Mouse (Mus musculus) MEL (cell line): ENCODE measurements around the gene Lifr. TPM values are rescaled to one million over a fixed set of nuclear protein-coding genes. Genes with fewer than 3 reads are reported as not detected.

Experiments
- DNase-seq: peaks from one replicate; pipeline ENCODE4 v3.0.0; 2011; ENCODE audit warnings: low read depth, low spot score
- H3K27ac ChIP-seq: 2 replicates; pipeline ENCODE4 v1.5.1; 2012; ENCODE audit warnings: low read depth, mild to moderate bottlenecking, control low read depth, low read length, moderate library complexity; ENCODE audit not compliant: control insufficient read depth
- H3K27me3 ChIP-seq, 2 experiments: fragments of 150-350 bp in 1 of 2; sonication (generic) in 1 of 2; 2 replicates each; pipeline ENCODE4 v1.6.1; 2012; ENCODE audit warnings: low read length in 2 of 2, mild to moderate bottlenecking in 2 of 2, improper control_type of control experiment in 1 of 2, moderate library complexity in 1 of 2; ENCODE audit not compliant: insufficient read depth in 2 of 2, control insufficient read depth in 1 of 2
- H3K36me3 ChIP-seq, 2 experiments: 2 replicates each; pipeline ENCODE4 v1.6.1; 2012 to 2014; ENCODE audit warnings: low read length in 2 of 2, improper control_type of control experiment in 1 of 2, inconsistent platforms in 1 of 2, mild to moderate bottlenecking in 1 of 2; ENCODE audit not compliant: insufficient read depth in 2 of 2, control insufficient read depth in 1 of 2
- H3K4me1 ChIP-seq, 2 experiments: fragments of 150-350 bp in 1 of 2; sonication (generic) in 1 of 2; 2 replicates each; pipeline ENCODE4 v1.6.1; 2012; ENCODE audit warnings: low read length in 2 of 2, improper control_type of control experiment in 1 of 2, mild to moderate bottlenecking in 1 of 2; ENCODE audit not compliant: insufficient read depth in 2 of 2, control insufficient read depth in 1 of 2
- H3K4me3 ChIP-seq, 2 experiments: fragments of 150-350 bp in 1 of 2; sonication (generic) in 1 of 2; 2 replicates each; pipeline ENCODE4 v1.5.1; 2012; ENCODE audit warnings: low read depth in 2 of 2, low read length in 2 of 2, mild to moderate bottlenecking in 2 of 2, moderate library complexity in 2 of 2, control low read depth in 1 of 2, improper control_type of control experiment in 1 of 2; ENCODE audit not compliant: control insufficient read depth in 1 of 2, insufficient read depth in 1 of 2
- H3K79me2 ChIP-seq: 2 replicates; pipeline ENCODE4 v1.6.1; 2012; ENCODE audit warnings: mild to moderate bottlenecking, low read length, moderate library complexity; ENCODE audit not compliant: control insufficient read depth, poor library complexity, insufficient read depth
- H3K9ac ChIP-seq: 2 replicates; pipeline ENCODE4 v1.6.1; 2012; ENCODE audit warnings: low read depth, mild to moderate bottlenecking, control low read depth, low read length, moderate library complexity; ENCODE audit not compliant: control insufficient read depth, poor library complexity, severe bottlenecking
- H3K9me3 ChIP-seq: fragments of 150-350 bp; sonication (generic); replicated peaks from 2 replicates; pipeline ENCODE4 v1.6.1; 2012; ENCODE audit warnings: mild to moderate bottlenecking, low read length, improper control_type of control experiment, moderate library complexity; ENCODE audit not compliant: insufficient read depth
- CHD2 ChIP-seq: IDR thresholded peaks from 2 replicates; pipeline ENCODE4 v1.6.1; 2011; ENCODE audit warnings: low read length, improper control_type of control experiment
- CTCF ChIP-seq, 3 experiments: IDR thresholded peaks in 2 of 3; conservative IDR thresholded peaks in 1 of 3; 2 replicates each; pipeline ENCODE4 v1.5.1; 2011 to 2012; ENCODE audit warnings: low read length in 3 of 3, low read depth in 2 of 3, mild to moderate bottlenecking in 2 of 3, improper control_type of control experiment in 1 of 3, inconsistent platforms in 1 of 3, mixed read lengths in 1 of 3, moderate library complexity in 1 of 3; ENCODE audit not compliant: control insufficient read depth in 1 of 3, insufficient read depth in 1 of 3, poor library complexity in 1 of 3, severe bottlenecking in 1 of 3
- ELF1 ChIP-seq: IDR thresholded peaks from 2 replicates; pipeline ENCODE4 v1.6.1; 2014; ENCODE audit warnings: low read depth, mild to moderate bottlenecking, inconsistent platforms, low read length, improper control_type of control experiment, moderate library complexity
- EP300 ChIP-seq, 2 experiments: IDR thresholded peaks; 2 replicates each; pipeline ENCODE4 v1.6.1; 2011; ENCODE audit warnings: improper control_type of control experiment in 2 of 2, low read length in 2 of 2, low read depth in 1 of 2, mild to moderate bottlenecking in 1 of 2
- HCFC1 ChIP-seq: IDR thresholded peaks from 2 replicates; pipeline ENCODE4 v1.6.1; 2012; ENCODE audit warnings: low read depth, mild to moderate bottlenecking, inconsistent platforms, low read length, improper control_type of control experiment, moderate library complexity
- JUND ChIP-seq: IDR thresholded peaks from 2 replicates; pipeline ENCODE4 v1.6.1; 2011; ENCODE audit warnings: low read depth, mild to moderate bottlenecking, improper control_type of control experiment, low read length
- KAT2A ChIP-seq: conservative IDR thresholded peaks from 2 replicates; pipeline ENCODE4 v1.6.1; 2012; ENCODE audit warnings: low read depth, low read length, improper control_type of control experiment, inconsistent platforms
- MAFK ChIP-seq: IDR thresholded peaks from 2 replicates; pipeline ENCODE4 v1.6.1; 2011; ENCODE audit warnings: low read depth, mild to moderate bottlenecking, low read length, improper control_type of control experiment, borderline replicate concordance
- MAX ChIP-seq: IDR thresholded peaks from 2 replicates; pipeline ENCODE4 v1.6.1; 2011; ENCODE audit warnings: low read length, improper control_type of control experiment
- MEF2A ChIP-seq: IDR thresholded peaks from 2 replicates; pipeline ENCODE4 v1.6.1; 2014; ENCODE audit warnings: low read depth, mild to moderate bottlenecking, inconsistent platforms, low read length, improper control_type of control experiment; ENCODE audit not compliant: poor library complexity, insufficient replicate concordance, severe bottlenecking; ENCODE audit errors: extremely low read depth
- MXI1 ChIP-seq: IDR thresholded peaks from 2 replicates; pipeline ENCODE4 v1.6.1; 2011; ENCODE audit warnings: mild to moderate bottlenecking, low read depth, low read length, improper control_type of control experiment
- MYC ChIP-seq: IDR thresholded peaks from 2 replicates; pipeline ENCODE4 v1.6.1; 2011; ENCODE audit warnings: low read depth, mild to moderate bottlenecking, low read length, improper control_type of control experiment, moderate library complexity
- NELFE ChIP-seq: IDR thresholded peaks from 2 replicates; pipeline ENCODE4 v1.6.1; 2011; ENCODE audit warnings: low read depth, low read length, improper control_type of control experiment
- POLR2A ChIP-seq, 2 experiments: IDR thresholded peaks; 2 replicates each; pipeline ENCODE4 v1.6.1; 2011 to 2012; ENCODE audit warnings: low read length in 2 of 2, mild to moderate bottlenecking in 2 of 2, control low read depth in 1 of 2, improper control_type of control experiment in 1 of 2, low read depth in 1 of 2, moderate library complexity in 1 of 2; ENCODE audit not compliant: control insufficient read depth in 1 of 2, insufficient read depth in 1 of 2, poor library complexity in 1 of 2
- RCOR1 ChIP-seq: IDR thresholded peaks from 2 replicates; pipeline ENCODE4 v1.6.1; 2012; ENCODE audit warnings: low read depth, mild to moderate bottlenecking, inconsistent platforms, low read length, improper control_type of control experiment
- SMC3 ChIP-seq: IDR thresholded peaks from 2 replicates; pipeline ENCODE4 v1.6.1; 2011; ENCODE audit warnings: low read depth, low read length, improper control_type of control experiment
- TAL1 ChIP-seq: IDR thresholded peaks from 2 replicates; pipeline ENCODE4 v1.6.1; 2012; ENCODE audit warnings: mild to moderate bottlenecking, inconsistent platforms, low read length, moderate library complexity, mixed read lengths
- TBP ChIP-seq: IDR thresholded peaks from 2 replicates; pipeline ENCODE4 v1.8.0; 2011; ENCODE audit warnings: low read depth, low read length, improper control_type of control experiment
- TCF12 ChIP-seq: IDR thresholded peaks from 2 replicates; pipeline ENCODE4 v1.6.1; 2014; ENCODE audit warnings: low read depth, mild to moderate bottlenecking, inconsistent platforms, low read length, improper control_type of control experiment, moderate library complexity
- USF1 ChIP-seq: IDR thresholded peaks from 2 replicates; pipeline ENCODE4 v1.6.1; 2014; ENCODE audit warnings: low read depth, mild to moderate bottlenecking, inconsistent platforms, low read length, improper control_type of control experiment, moderate library complexity
- USF2 ChIP-seq, 2 experiments: IDR thresholded peaks; 2 replicates each; pipeline ENCODE4 v1.6.1; 2011 to 2012; ENCODE audit warnings: improper control_type of control experiment in 2 of 2, low read length in 2 of 2, borderline replicate concordance in 1 of 2, inconsistent platforms in 1 of 2, low read depth in 1 of 2, mild to moderate bottlenecking in 1 of 2; ENCODE audit not compliant: insufficient read depth in 1 of 2
- ZC3H11A ChIP-seq: IDR thresholded peaks from 2 replicates; pipeline ENCODE4 v1.6.1; 2012; ENCODE audit warnings: low read depth, mild to moderate bottlenecking, inconsistent platforms, low read length, improper control_type of control experiment
- ZMIZ1 ChIP-seq: IDR thresholded peaks from 2 replicates; pipeline ENCODE4 v1.6.1; 2012; ENCODE audit warnings: low read depth, mild to moderate bottlenecking, inconsistent platforms, low read length, improper control_type of control experiment, moderate library complexity
- polyA plus RNA-seq, 2 experiments: library from polyadenylated mRNA; stranded (reverse) in 1 of 2; unstranded in 1 of 2; fragments of >175 nt in 1 of 2; fragments of >200 nt in 1 of 2; gene quantifications; 2 replicates each; pipeline versions ENCODE4 v1.2.1 to v1.2.4; 2012; ENCODE audit warnings: low replicate concordance in 2 of 2, low read depth in 1 of 2; ENCODE audit not compliant: insufficient read length in 2 of 2, insufficient read depth in 1 of 2, missing spikeins in 1 of 2
- total RNA-seq: library from RNA; depleted of rRNA; stranded (reverse); fragments of 300-350 nt; gene quantifications from 2 replicates; pipeline ENCODE4 v1.2.3, GENCODE M21; 2012

Gene Lifr
- total and polyA plus RNA-seq, 3 experiments: not detected

- no peaks in the 10 kb centered on the region for H3K36me3 ChIP-seq
- no peak overlapping the region for H3K4me3 ChIP-seq
- no peaks in the 10 kb centered on the region for H3K4me1 ChIP-seq
- H3K27me3 ChIP-seq: no peaks in the 10 kb centered on the region
- H3K9ac ChIP-seq: no peak overlapping the region
- H3K9me3 ChIP-seq: no peaks in the 10 kb centered on the region
- no peak for DNase-seq
- TF ChIP-seq ZMIZ1 (no peak), SMC3 (no peak), CHD2 (no peak), POLR2A (IDR thresholded peaks at IDR 0.05; ENCODE audit: control insufficient read depth in 1 of 2, insufficient read depth in 1 of 2, low read depth in 1 of 2, low read length in 2 of 2, poor library complexity in 1 of 2) (no peak), CTCF (IDR thresholded peaks at IDR 0.05 in 2 of 3, conservative IDR thresholded peaks at IDR 0.05 in 1 of 3; ENCODE audit: control insufficient read depth in 1 of 3, insufficient read depth in 1 of 3, low read depth in 2 of 3, low read length in 3 of 3, poor library complexity in 1 of 3, severe bottlenecking in 1 of 3) (no peak), MYC (no peak), RCOR1 (no peak), USF2 (IDR thresholded peaks at IDR 0.05; ENCODE audit: borderline replicate concordance in 1 of 2, insufficient read depth in 1 of 2, low read depth in 1 of 2, low read length in 2 of 2) (no peak), MXI1 (no peak), MEF2A (no peak), ELF1 (no peak), MAFK (no peak)
- H3K27ac ChIP-seq: no peak overlapping the region
- H3K79me2 ChIP-seq: no peaks in the 10 kb centered on the region
These were observed 12.6 kb downstream of the Lifr start for GRCm38 (mm10) chr15:7103051-7103450.

GRCm38 (mm10) chr15:7105224-7105623, 14.8 kb downstream of the Lifr start:
- Histone ChIP-seq H3K27ac (no peak overlapping the region), H3K36me3 (no peaks in the 10 kb centered on the region), H3K9ac (no peak overlapping the region), H3K4me1 (no peaks in the 10 kb centered on the region), H3K4me3 (no peak overlapping the region), H3K27me3 (no peaks in the 10 kb centered on the region), H3K9me3 (no peaks in the 10 kb centered on the region), H3K79me2 (no peaks in the 10 kb centered on the region)
- TF ChIP-seq KAT2A: no peak
- TF ChIP-seq CHD2: no peak
- TF ChIP-seq HCFC1: no peak
- no peak for TF ChIP-seq ZC3H11A
- TF ChIP-seq ELF1: no peak
- no peak for TF ChIP-seq EP300 (IDR thresholded peaks at IDR 0.05; ENCODE audit: low read depth in 1 of 2, low read length in 2 of 2)
- no peak for TF ChIP-seq MAX
- no peak for TF ChIP-seq TAL1
- no peak for TF ChIP-seq MXI1
- no peak for TF ChIP-seq USF2 (IDR thresholded peaks at IDR 0.05; ENCODE audit: borderline replicate concordance in 1 of 2, insufficient read depth in 1 of 2, low read depth in 1 of 2, low read length in 2 of 2)
- TF ChIP-seq TBP: no peak
- TF ChIP-seq NELFE: no peak
- TF ChIP-seq JUND: no peak
- TF ChIP-seq USF1: no peak
- no peak for TF ChIP-seq TCF12
- TF ChIP-seq SMC3: no peak
- TF ChIP-seq CTCF (IDR thresholded peaks at IDR 0.05 in 2 of 3, conservative IDR thresholded peaks at IDR 0.05 in 1 of 3; ENCODE audit: control insufficient read depth in 1 of 3, insufficient read depth in 1 of 3, low read depth in 2 of 3, low read length in 3 of 3, poor library complexity in 1 of 3, severe bottlenecking in 1 of 3): no peak
- DNase-seq: no peak
